Mouse (Mus musculus): ENCODE results near the gene Tmem222.

GRCm38 (mm10) chr4:133305825-133306224, 28.2 kb upstream of the Tmem222 start:
- TF ChIP-seq CTCF (IDR thresholded peaks at IDR 0.05; ENCODE audit: low read depth, low read length) (no peak), POLR2A (IDR thresholded peaks at IDR 0.05; ENCODE audit: extremely low read depth, insufficient read depth, low read length) (no peak)
